Mouse (Mus musculus) layer of hippocampus, adult 11-12 months (tissue): ENCODE results near the gene Gm20388.

ENCODE experiments used
- DNase-seq: peaks from one replicate; pipeline ENCODE4 v3.0.0; 2022; ENCODE audit warnings: low spot score

The Gm20388 gene

DNA sequence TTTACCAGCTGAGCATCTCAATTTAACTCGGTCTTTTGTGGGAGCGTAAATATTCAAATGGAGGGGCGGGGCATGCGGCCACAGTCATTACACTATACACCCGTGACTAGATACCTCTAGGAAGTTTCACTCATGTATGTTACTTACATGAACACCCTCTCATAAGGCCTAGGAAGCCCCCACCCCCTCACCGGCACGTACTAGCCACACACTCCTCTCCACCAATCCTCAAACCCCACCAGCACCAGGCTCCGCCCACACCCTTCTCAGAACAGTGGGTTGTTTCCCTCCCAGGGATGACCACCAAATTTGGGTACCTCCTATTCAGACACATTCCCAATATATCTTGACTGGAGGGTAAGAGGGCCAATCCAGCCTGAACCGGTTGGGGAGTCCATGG lies 696.8 kb downstream of the Gm20388 start:
- no peak for DNase-seq

DNA sequence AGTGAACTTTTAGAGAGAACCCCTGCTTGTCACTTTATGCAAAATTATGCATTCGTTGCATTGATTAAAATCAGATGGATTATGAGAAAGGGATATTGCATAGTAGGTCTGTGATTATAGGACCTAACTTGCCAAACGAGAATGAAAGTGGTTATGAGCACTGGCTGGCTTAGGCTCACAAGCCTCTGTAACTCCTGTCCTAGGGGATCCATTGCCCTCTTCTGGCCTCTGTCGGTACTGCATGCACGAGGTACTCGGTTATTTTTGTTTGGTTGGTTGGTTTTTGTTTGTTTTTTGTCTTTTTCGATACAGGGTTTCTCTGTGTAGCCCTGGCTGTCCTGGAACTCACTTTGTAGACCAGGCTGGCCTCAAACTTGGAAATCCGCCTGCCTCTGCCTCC lies 697.2 kb downstream of the Gm20388 start:
- peak; percentile 86 for DNase-seq

DNA sequence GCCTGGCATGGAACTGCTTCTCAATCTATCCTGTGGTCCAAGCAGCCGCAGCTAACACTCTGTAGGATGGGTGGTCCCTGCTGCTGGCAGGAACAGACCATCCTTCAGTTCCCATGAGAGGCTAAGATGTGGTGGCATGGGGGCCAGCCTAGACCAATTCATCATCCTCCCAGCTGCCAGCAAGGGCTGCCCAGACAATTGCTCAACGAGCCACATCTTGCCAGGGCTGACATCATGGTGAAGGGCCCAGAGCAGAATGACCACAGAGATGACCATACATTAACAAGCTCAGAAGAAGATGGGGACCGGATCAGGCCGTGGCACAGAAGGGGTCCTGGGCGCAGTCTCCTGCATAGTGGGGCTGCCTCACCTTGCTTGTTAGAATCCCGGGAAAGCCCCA lies 700.2 kb downstream of the Gm20388 start:
- no peak for DNase-seq

DNA sequence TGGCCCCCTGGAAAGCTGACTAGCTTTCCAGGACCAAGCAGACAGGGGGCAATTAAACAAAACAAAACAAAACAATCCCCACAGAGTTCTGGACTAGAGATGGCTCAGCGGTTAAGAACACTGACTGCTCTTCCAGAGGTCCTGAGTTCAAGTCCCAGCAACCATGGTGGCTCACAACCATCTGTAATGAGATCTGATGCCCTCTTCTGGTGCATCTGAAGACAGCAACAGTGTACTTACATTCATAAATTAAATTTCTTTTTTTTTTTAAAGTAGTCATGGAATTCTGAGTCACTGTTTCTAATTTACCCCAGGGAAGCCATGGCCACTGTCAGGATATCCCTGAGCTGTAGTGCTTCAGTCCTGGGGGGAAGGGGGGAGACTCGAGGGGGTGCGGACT lies 703.9 kb downstream of the Gm20388 start:
- DNase-seq = no peak

DNA sequence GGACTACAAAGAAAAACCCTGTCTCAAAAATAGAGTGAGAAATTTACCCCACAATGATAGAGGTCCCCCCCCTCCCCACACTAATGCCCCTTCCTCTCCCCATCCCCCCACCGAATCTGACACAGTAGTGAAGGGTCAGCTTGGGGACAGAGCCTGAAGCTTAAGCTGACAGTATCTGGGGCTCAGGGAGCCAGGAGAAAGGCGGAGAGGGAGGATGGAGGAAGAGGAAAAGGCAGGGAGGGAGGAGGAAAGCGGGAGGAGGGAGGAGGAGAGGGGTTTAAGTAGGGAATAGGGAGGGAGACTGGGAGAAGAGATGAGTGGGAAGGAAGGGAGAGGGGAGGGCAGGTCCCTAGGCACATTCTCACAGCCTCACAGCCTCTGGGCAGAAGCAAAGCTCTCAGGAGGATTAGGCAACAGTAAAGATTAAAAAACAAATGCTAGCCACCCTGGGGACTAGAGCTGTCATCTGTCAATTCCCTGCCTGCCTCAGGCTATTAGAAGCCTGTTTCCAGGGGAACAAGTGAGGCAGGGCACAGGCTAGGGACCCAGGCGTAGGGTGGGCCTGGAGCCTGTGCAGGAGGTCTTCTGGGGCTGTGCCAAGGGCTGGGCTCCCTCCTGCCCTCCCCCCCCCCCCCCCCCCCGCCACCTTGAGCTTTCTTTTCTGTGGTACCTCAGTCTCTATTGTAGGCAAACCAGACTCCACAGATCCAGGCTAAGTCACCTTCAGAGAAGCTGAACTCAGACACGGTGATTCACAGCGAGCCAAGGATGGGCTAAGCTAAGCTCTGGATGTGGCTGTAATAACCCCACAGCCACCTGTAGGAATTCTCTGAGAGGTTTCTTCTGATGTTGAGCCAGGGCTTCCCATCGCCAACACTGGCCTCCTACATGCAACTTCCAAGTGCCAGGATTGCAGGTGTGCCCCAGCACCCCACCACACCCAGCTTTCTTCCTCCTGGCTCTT lies 706.3 kb downstream of the Gm20388 start:
- no peak for DNase-seq

DNA sequence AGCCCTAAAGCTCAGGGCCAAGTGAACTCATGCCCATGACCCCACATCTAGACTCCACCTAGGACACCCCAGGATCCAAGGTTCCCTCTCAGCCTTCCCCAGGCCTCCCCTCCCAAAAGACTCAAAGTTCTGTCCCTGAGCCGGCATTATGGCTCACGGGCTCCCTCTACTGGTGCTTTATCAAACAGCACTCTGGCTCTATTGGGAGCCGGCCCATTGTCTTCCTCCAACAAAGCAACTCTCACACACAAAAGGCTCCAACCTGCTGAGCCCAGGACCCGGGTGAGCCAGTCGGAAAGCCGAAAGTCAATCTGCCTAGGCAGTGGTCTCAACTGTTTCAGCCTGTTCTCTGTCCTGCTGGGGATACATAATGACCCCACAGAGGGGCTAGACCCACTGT lies 707.5 kb downstream of the Gm20388 start:
- DNase-seq = peak; percentile 80

DNA sequence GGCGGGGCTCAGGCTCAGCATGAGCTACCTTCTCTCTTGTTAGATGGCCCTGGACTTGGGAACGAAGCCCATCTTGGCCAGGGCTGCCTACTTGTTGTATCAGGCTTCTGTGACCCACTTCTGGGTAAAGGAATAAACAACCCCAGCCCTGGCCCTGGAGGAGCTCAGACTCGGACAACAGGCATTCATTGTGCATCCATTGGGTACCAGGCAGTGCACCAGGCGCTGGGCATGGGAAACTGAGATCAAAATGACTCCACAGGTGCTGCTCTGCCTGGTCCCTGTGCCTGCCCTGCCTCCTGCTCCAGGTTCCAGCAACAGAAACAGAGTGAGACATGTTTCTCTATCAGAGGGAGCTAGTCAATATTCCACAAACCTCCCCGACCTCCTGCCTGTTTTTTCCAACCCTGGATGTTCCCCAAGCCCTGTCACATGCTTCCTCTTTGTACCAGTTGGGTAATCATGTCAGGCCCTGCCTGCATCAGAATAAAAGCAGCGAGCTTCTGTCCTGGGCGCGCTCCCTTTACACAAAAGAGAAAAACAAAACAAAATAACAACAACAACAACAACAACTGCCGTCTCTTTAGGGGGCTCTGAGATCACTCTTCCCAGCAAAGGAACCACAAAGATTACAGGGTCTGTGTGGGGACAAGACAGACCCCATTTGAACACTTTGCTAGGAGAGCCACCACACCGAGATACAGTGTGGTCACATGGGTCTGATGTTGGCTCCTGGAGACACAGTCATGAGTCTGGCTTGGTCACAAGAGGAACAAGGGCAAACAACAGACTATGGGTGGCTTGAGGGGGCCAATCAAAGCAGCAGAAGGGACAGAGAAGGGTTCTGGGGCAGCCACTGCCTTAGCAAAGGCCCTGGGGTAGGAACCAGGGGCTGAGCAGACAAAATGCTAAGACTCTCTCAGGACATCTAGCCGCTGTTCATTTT lies 708.9 kb downstream of the Gm20388 start:
- peak; percentile 72 for DNase-seq

DNA sequence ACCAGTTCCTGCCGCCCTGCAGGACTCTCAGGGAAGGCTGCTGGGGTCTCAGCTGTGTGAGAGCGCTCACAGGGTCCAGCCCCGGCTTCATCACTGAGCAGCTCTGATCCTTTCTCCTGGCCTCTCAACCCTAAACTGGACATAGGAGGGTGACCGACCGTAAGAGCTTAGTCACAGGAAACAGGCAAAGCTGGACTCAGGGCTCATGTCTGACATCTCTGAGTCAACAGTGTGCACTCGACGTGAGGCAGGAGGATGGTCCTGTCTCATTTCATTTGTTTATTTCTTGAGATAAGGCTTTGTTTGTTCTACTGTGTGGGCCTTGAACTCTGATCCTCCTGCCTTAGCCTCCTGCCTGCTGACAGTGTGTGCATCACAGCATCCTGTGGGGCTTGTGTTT lies 709.8 kb downstream of the Gm20388 start:
- no peak for DNase-seq

DNA sequence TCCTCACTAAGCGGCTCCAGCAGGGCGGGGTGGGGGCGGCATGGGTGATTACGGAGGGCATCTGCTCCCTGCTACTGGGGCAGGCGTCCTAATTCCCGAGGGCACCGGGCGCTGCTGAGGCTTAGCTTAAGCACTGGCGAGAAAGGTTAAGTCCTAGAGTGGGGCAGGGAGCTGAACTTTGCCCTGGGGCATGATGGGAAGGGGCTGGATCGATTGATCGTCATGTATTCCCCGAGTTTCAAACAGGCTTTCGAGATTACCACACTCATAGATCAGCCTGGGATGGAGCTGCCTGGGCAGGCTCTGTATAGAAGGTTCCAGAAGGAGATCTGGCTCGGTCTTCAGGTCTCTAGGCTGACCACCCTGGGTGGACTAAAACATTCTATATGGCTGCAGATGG lies 711.5 kb downstream of the Gm20388 start:
- no peak for DNase-seq

DNA sequence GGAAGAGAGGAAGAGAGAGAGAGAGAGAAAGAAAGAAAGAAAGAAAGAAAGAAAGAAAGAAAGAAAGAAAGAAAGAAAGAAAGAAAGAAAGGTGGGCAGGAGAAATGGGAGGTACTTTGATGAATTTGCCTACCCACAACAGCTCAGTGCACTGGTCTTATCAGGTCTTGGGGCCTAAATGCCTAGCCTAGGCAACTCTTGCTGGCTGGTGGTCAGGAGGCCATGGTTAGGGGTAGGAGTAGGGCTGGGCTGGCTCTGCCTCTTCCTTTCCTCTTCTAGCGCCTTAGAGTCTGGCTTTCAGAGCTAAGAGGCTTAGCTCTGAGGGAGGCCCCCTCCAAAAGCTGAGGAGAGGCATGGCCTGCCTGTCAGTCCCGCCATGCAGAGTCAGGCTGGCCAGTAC lies 713.0 kb downstream of the Gm20388 start:
- no peak for DNase-seq

DNA sequence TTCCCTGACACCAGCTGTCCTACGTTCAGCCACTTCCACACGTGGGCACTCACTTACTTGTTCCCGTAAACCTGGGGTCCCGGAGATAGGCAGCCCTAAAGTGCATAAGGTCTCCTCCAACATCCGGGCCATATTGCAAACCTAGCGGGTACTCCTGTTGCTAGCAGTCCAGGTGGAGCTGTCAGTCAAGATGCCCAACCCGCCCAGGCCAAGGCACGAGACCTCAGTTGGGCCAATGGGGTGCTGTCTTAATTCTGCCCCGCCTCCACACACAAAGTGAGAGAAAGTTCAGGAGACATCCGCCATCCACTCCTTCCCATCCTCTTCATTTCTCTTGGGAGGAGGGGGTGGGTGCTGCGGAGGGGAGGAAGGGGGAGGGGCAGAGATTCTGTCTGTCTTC lies 715.8 kb downstream of the Gm20388 start:
- no peak for DNase-seq

DNA sequence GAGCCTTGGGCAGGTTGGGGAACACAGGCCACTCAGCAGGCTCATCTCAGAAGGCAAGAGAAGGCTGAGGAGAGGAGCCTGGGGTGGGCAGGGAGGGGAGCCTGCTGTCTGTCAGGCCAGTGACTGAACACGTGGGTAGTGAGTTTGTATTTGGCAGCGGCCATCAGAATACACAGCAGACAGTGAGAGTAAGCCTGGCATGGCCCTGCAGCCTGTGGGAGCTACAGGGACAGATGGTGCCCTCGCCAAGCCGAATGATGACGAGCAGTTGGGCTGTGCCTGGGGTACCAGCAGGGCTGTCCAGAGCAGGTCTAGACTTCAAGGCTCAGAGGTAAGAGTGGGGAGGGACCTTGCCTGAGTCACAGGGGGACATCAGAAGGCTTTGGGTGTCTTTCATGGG lies 716.7 kb downstream of the Gm20388 start:
- DNase-seq = peak; percentile 68

DNA sequence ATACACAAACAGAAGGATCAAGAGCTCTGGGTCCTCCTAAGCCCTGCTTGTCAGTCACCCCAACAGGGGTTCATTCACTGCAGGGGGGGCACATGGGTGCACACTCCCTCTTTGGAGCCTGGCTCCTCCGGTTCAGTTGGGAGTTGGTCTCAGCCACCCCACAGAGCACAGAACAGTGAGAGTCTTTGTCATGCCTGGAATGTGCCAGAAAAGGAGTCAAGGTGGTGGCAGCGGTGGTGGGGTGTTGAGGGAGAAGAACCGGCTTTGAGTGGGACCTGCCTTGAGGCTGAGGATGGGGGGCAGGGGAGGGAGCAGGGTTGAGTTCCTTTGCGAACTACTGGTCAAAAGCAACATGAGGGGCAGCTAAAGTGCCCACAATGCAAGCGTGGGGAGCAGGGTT lies 719.4 kb downstream of the Gm20388 start:
- no peak for DNase-seq

DNA sequence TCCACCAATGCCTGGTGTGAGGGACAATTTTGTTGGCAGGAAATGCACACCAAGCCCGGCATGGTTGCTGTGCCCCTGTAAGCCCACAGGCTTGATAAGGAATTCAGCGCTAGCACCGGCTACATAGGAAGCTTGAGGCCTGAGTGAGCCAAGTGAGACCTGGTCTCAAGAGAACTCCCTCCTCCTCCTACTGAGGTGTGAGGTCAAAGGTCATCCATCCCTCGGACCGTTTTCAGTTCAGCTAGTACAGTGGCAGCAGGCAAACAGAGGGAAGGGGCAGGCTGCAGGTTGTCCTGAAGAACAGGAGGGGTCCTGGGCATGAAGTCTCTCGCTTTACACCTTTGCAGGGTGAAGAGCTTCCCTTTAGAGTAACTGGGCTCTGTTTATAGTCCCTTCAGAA lies 720.2 kb downstream of the Gm20388 start:
- DNase-seq = no peak

DNA sequence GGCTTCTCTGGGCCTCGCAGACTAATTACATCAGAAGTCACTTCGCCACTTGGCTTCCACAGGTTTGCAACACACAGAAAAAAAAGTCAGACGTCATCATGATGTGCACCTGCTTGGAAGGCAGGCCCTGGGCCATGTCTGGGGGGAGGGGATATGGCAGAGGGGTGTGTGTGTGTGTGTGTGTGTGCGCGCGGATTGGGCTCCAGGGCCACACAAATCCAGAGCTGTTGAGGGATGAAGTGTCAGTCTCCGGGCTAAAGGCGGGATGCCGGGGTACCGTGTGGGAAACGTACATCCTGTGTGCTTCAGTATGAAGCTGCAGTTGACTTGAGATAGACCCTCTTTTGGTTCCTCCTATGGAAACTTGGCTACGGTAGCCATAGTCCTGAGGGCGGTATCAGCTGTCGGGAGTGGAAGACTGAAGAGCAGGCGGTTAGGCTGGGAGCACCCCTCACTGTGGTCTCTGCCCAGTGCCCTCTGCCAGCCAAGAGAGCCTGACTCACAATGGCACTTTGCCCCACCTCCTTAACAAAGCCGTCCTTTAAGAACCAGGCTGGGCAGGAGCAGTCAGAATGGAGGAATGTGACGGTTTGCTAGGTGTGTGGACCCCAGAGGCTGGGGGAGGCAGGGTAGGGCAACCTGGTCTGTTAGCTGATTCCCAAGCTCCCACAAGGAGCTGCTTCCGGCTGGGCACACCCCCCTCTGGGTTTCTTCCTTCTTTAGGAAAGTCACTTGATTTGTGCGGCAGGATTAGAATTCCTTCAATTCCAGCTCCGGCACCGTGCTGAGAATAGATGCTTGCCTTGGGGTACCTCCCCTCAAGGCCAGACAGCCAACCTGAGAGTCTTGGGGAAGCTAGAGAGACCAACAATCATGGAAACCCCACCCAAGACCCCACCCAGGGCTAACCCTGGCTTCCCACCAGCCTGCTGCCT lies 721.1 kb downstream of the Gm20388 start:
- DNase-seq = no peak

DNA sequence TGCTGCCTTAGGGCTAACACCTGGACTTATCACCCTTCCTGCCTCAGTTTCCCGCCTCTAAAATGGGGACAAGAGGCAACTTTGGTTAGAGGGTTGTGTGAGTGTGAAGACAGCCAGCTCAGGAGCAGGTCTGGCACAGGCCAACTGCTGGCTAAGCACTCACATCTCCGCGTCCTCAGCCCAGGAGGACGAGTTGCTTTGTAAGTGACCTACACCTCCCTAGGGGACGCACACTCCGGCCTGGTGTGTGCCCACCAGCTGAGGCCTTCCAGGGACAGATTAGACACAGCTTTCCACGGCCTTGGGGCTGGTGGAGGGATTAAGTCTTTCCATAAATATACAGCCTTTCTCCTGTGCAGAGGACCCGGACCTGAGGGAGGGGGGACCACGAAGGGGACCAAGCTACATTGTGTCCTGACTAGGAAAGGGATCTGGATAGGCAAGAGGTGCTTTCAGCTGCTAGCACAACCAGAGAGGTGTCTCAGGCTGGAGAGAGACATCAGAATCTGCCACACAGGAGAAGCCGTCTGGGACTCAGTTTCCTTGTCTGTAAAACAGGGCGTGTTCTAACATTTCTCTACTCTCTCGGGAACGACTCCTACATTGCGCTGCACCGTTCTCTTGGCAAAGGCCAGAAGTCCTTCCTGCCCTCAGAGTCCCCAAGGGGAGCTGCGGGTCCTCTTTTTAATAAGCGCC lies 722.5 kb downstream of the Gm20388 start:
- DNase-seq = no peak

DNA sequence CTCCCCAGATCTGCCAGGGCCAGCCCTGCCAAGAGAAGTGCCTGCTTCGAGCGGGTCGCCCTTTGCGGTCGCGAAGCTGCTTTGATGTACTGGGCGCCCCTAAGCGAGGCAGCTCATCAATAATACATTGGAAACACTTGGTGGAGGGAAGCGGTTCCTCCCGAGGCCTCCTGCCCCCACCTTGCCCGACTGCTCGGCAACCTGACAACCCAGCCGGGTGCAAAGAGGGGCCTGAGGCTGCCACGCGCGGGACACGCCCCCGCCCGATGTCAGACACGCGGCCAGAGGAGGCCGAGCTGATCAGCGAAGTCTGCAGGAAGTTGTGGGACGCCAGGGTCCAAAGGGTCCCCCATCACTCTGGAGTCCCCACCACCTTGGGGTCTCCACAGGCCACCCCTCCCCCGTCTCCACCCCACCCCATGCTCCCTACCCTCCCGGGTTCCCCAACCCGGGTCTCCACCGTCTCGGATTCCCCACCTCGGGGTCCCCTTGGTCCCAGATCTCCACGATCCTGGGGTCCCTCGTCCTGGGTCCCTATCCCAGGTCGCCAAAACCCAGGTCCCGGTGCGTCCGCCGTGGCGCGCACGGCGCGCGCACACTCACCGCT lies 723.1 kb downstream of the Gm20388 start:
- no peak for DNase-seq

DNA sequence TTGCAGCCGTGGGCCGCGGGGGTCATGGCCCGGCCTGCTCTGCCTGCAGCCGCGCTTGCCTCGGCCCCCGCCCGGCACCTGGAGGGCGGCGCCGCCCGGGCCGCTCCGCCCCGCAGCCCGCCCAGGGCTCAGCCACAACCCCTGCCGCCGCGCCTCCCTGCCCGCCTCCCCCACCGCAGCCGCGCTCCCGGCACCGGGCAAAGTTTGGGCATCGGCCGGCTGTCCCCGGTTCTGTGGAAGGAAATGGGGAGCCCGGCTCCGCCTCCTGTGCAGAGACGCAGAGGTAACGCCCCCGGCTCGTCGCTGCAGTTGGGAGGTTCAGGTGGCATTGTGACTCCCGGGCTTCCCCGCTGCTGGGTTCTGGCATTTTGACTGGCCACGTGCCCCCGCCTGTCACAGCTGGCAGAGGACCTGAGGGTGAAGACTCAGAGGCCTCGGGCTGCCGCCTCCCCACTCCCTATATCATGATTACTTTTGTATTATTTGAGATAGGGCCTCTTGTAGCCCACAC lies 723.7 kb downstream of the Gm20388 start:
- DNase-seq = peak; percentile 48

DNA sequence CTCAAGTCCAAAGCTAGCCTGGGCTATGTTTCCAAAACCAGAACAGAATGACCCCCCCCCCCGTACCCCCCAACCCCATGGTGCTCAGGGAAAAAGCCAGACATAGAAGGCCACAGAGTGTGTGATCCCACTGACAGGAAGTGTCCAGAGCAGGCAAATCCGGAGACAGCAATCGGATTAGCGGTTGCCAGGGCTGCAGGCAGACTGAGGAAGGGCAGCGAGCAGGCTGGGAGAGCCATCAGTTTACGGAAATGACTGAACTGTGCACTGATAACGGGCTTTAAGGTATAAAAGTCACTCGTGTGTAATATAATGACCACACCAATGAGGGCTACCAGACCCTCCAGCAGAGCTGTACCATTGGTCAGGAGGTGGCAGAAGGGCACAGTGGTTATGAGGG lies 730.6 kb downstream of the Gm20388 start:
- DNase-seq = no peak

DNA sequence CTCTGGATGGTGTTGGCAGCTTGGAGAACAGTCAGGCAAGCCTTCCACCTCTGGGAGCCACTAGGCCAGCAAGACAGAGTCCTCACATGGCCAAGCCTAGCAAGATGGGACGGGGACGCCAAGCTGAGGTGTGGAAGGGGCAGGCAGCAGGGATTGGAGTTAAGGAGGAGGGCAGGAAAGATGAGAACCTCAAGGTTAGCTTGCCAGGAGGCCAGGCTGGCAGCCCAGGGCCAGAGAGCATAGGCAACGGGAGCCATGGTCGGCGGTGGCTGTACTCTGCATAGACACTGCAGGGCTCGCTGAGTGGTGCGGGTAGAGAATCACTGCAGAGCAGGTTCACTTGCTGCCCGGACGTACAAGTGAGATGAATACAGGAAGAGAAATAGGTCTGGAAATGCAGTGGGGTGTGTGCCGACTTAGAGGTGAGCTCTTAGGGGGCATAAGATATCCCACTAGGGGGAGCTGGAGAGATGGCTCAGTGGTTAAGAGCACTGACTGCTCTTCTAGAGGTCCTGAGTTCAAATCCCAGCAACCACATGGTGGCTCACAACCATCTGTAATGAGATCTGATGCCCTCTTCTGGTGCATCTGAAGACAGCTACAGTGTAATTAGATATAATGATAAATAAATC lies 731.5 kb downstream of the Gm20388 start:
- no peak for DNase-seq
